Comparison of ENCODE assay signal across 18 mouse cellular contexts in genomic region chr4:137448641-137449040, GRCm38 (mm10). TPM values are rescaled to one million over a fixed set of nuclear protein-coding genes. Genes with fewer than 3 reads are reported as not detected.
DNase-seq lines count a peak whose midpoint lies in the region; ATAC-seq and TF ChIP-seq lines count a peak whose summit lies in the region.
"Had no signal": no experiment of that assay in that cellular context is flagged by ENCODE, and none has a peak within 500 bp of the region (broad histone marks: within the 10 kb centered on the region; RNA-seq: fewer than 3 reads in every experiment).

No protein-coding gene starts in this region.

- DNase-seq in heart, embryonic 10.5 days (ENCODE audit: low spot score) = no peak
- DNase-seq in heart, adult 8-10 months (ENCODE audit: low spot score) = no peak
- DNase-seq in limb, embryonic 10.5 days (ENCODE audit: low spot score) = no peak
- no peak for DNase-seq in CH12.LX (ENCODE audit: extremely low read depth)
- DNase-seq in frontal cortex, postnatal 36 days (ENCODE audit: low spot score in 2 of 2) = no peak
- no peak for DNase-seq in left cerebral cortex, adult 11 months (ENCODE audit: low spot score)
- DNase-seq: cerebellum, adult 11-12 months; gastrocnemius, postnatal 25 days; right cerebral cortex, postnatal 25 days; thymus, postnatal 36 days had no signal

- in situ Hi-C loops in CH12.LX (cut with MboI; ENCODE audit: low pct_ligation_motif_present, low pct_unique_long_range_greater_than_20kb, low sequenced_read_pairs) = loop anchor here (5.0 to 25.0 kb wide), 2 partner anchors 99 to 361 kb away; no protein-coding TSS in a partner anchor

- no peak for ATAC-seq in limb, embryonic 13.5 days (ENCODE audit: low FRiP score, low read depth)
- ATAC-seq in intestine, embryonic 15.5 days = peak; percentile 33; the same call in 1 of the 2 replicates
- ATAC-seq: CD4-positive, CD25-positive, alpha-beta regulatory T cell, adult 4 months had no signal

- no peak for TF ChIP-seq POLR2A in CH12.LX (IDR thresholded peaks at IDR 0.05; ENCODE audit: low read depth, low read length)

- no peaks in the 10 kb centered on the region for H3K9me3 ChIP-seq in heart, embryonic 10.5 days
- no peaks in the 10 kb centered on the region for H3K9me3 ChIP-seq in limb, embryonic 13.5 days
- H3K9me3 ChIP-seq in limb, embryonic 10.5 days (replicated peaks) = no peaks in the 10 kb centered on the region
- H3K9me3 ChIP-seq in CH12.LX (replicated peaks; ENCODE audit: low read length) = no peaks in the 10 kb centered on the region
- no peaks in the 10 kb centered on the region for H3K9me3 ChIP-seq in intestine, embryonic 15.5 days
- H3K9me3 ChIP-seq: midbrain, embryonic 12.5 days had no signal

- no peak for TF ChIP-seq CTCF in CH12.LX (conservative IDR thresholded peaks at IDR 0.05 in 1 of 2, IDR thresholded peaks at IDR 0.05 in 1 of 2; ENCODE audit: low read depth in 2 of 2, low read length in 2 of 2)

- H3K9ac ChIP-seq in limb, embryonic 13.5 days = peak overlapping the region; percentile 43; the same call in 1 of the 2 replicates
- no peak overlapping the region for H3K9ac ChIP-seq in CH12.LX (ENCODE audit: insufficient read depth, low read depth)
- no peak overlapping the region for H3K9ac ChIP-seq in intestine, embryonic 15.5 days
- H3K9ac ChIP-seq: midbrain, embryonic 12.5 days had no signal

- no peak overlapping the region for H3K4me2 ChIP-seq in limb, embryonic 13.5 days (replicated peaks)
- H3K4me2 ChIP-seq in CH12.LX (ENCODE audit: insufficient read depth, low read depth, poor library complexity, severe bottlenecking) = 0 out of 2 replicates have a peak overlapping the region, but pooled peaks have one; percentile 13
- H3K4me2 ChIP-seq in intestine, embryonic 15.5 days (replicated peaks) = no peak overlapping the region
- H3K4me2 ChIP-seq: midbrain, embryonic 12.5 days had no signal

- H3K4me3 ChIP-seq in heart, embryonic 10.5 days = no peak overlapping the region
- no peak overlapping the region for H3K4me3 ChIP-seq in limb, embryonic 13.5 days
- H3K4me3 ChIP-seq in limb, embryonic 10.5 days = no peak overlapping the region
- no peak overlapping the region for H3K4me3 ChIP-seq in CH12.LX (replicated peaks in 1 of 3; ENCODE audit: low read depth in 2 of 3, low read length in 2 of 3, poor library complexity in 1 of 3)
- no peak overlapping the region for H3K4me3 ChIP-seq in intestine, embryonic 15.5 days (replicated peaks)
- H3K4me3 ChIP-seq: midbrain, embryonic 12.5 days had no signal

- H3K27me3 ChIP-seq in heart, embryonic 10.5 days (ENCODE audit: insufficient read depth, poor library complexity, severe bottlenecking) = no peaks in the 10 kb centered on the region
- H3K27me3 ChIP-seq in limb, embryonic 13.5 days = no peaks in the 10 kb centered on the region
- H3K27me3 ChIP-seq in limb, embryonic 10.5 days (ENCODE audit: low read depth, poor library complexity, severe bottlenecking) = no peaks in the 10 kb centered on the region
- no peaks in the 10 kb centered on the region for H3K27me3 ChIP-seq in CH12.LX (replicated peaks)
- no peaks in the 10 kb centered on the region for H3K27me3 ChIP-seq in intestine, embryonic 15.5 days (replicated peaks)
- H3K27me3 ChIP-seq: midbrain, embryonic 12.5 days had no signal

- peaks cover 41% of the 10 kb centered on the region for H3K4me1 ChIP-seq in heart, embryonic 10.5 days
- H3K4me1 ChIP-seq in limb, embryonic 13.5 days = peaks cover 15% of the 10 kb centered on the region
- 0 out of 2 replicates have a peak, but pooled peaks cover 9% of the 10 kb centered on the region for H3K4me1 ChIP-seq in limb, embryonic 10.5 days
- H3K4me1 ChIP-seq in CH12.LX (ENCODE audit: control insufficient read depth in 1 of 2, insufficient read depth in 2 of 2) = peaks cover 26 to 53% of the 10 kb centered on the region in 2 experiments
- peaks cover 15% of the 10 kb centered on the region for H3K4me1 ChIP-seq in intestine, embryonic 15.5 days (replicated peaks)

- H3K27ac ChIP-seq in heart, embryonic 10.5 days = peak overlapping the region; percentile 59
- H3K27ac ChIP-seq in limb, embryonic 13.5 days = no peak overlapping the region; the same call in 1 of the 2 replicates
- no peak overlapping the region for H3K27ac ChIP-seq in limb, embryonic 10.5 days
- no peak overlapping the region for H3K27ac ChIP-seq in CH12.LX (ENCODE audit: insufficient read depth, low read depth)
- H3K27ac ChIP-seq in intestine, embryonic 15.5 days = no peak overlapping the region
- H3K27ac ChIP-seq: midbrain, embryonic 12.5 days had no signal

- no peaks in the 10 kb centered on the region for H3K79me2 ChIP-seq in CH12.LX (replicated peaks; ENCODE audit: control insufficient read depth, extremely low read depth, insufficient read depth, poor library complexity, severe bottlenecking)

- H3K36me3 ChIP-seq in heart, embryonic 10.5 days = no peaks in the 10 kb centered on the region
- H3K36me3 ChIP-seq in limb, embryonic 13.5 days = no peaks in the 10 kb centered on the region
- H3K36me3 ChIP-seq in limb, embryonic 10.5 days = no peaks in the 10 kb centered on the region
- H3K36me3 ChIP-seq in CH12.LX (replicated peaks in 1 of 2; ENCODE audit: control insufficient read depth in 1 of 2, insufficient read depth in 1 of 2, low read length in 1 of 2) = no peaks in the 10 kb centered on the region
- H3K36me3 ChIP-seq in intestine, embryonic 15.5 days = no peaks in the 10 kb centered on the region
- H3K36me3 ChIP-seq: midbrain, embryonic 12.5 days had no signal

- dilution Hi-C loops in CH12.LX (cut with MboI; ENCODE audit: extremely low pct_ligation_motif_present, extremely low pct_unique_long_range_greater_than_20kb, low sequenced_read_pairs) = no loop called here

- TF ChIP-seq EP300 in CH12.LX (IDR thresholded peaks at IDR 0.05; ENCODE audit: low read length) = no peak

- no peak for TF ChIP-seq RAD21 in CH12.LX (IDR thresholded peaks at IDR 0.05; ENCODE audit: low read depth, low read length)

- WGBS in heart, embryonic 10.5 days = 33% methylated on average over 2 of the region's 2 CpGs
- 48% methylated on average over 2 of the region's 2 CpGs for WGBS in limb, embryonic 13.5 days
- 60% methylated on average over 2 of the region's 2 CpGs for WGBS in limb, embryonic 10.5 days
- WGBS in intestine, embryonic 15.5 days = 33% methylated on average over 2 of the region's 2 CpGs

TF ChIP-seq in CH12.LX, 34 proteins besides CTCF, POLR2A, EP300 and RAD21:
- TF ChIP-seq E2F4 (IDR thresholded peaks at IDR 0.05; ENCODE audit: insufficient replicate concordance, low read depth, low read length) (no peak), IRF4 (IDR thresholded peaks at IDR 0.05; ENCODE audit: low read depth, low read length) (no peak), MYC (IDR thresholded peaks at IDR 0.05; ENCODE audit: low read depth, low read length) (no peak), TBP (conservative IDR thresholded peaks at IDR 0.05; ENCODE audit: low read depth, low read length) (no peak)

RNA-seq across cellular contexts. Expression of gene 1700013G24Rik, which starts 4.4 kb away (rescaled TPM):
- polyA plus RNA-seq in heart, embryonic 10.5 days (2016; fragmentation: Nextera tagmentation; extraction: Ambion mirVana) = not detected in 2 replicates
- total RNA-seq in heart, adult 8-10 months (2022) = not detected
- 0.18 TPM in 1 of 2 replicates, not detected in the other for polyA plus RNA-seq in limb, embryonic 13.5 days (2015; fragmentation: Nextera tagmentation; extraction: Ambion mirVana)
- polyA plus RNA-seq in limb, embryonic 10.5 days (2016; fragmentation: Nextera tagmentation; extraction: Ambion mirVana) = not detected in 2 replicates
- total RNA-seq in CH12.LX (2012; rRNA removed) (not detected in 2 replicates), CH12.LX (2014; rRNA removed) (not detected in 2 replicates)
- not detected in 2 replicates for polyA plus RNA-seq in CH12.LX (2012; ENCODE audit: insufficient read length, low read depth)
- not detected in 2 replicates for polyA plus RNA-seq in intestine, embryonic 15.5 days (2015; fragmentation: Nextera tagmentation; extraction: Ambion mirVana)
- total RNA-seq: adrenal gland, postnatal 36 days; gastrocnemius, postnatal 25 days; left cerebral cortex, postnatal 10 days had no signal
- polyA plus RNA-seq: CD4-positive, CD25-positive, alpha-beta regulatory T cell, adult 4 months; forebrain, embryonic 11.5 days; lung, postnatal 0 days; midbrain, embryonic 12.5 days had no signal

RNA-seq across cellular contexts. Expression of gene Cela3b, which starts 18.3 kb away (rescaled TPM):
- polyA plus RNA-seq in heart, embryonic 10.5 days (2016; fragmentation: Nextera tagmentation; extraction: Ambion mirVana) = not detected in 2 replicates
- total RNA-seq in heart, adult 8-10 months (2022) = not detected
- 0.15 TPM in 1 of 2 replicates, not detected in the other for polyA plus RNA-seq in limb, embryonic 13.5 days (2015; fragmentation: Nextera tagmentation; extraction: Ambion mirVana)
- not detected in 2 replicates for polyA plus RNA-seq in limb, embryonic 10.5 days (2016; fragmentation: Nextera tagmentation; extraction: Ambion mirVana)
- total RNA-seq in CH12.LX (2012; rRNA removed) (not detected in 2 replicates), CH12.LX (2014; rRNA removed) (not detected in 2 replicates)
- not detected in 2 replicates for polyA plus RNA-seq in CH12.LX (2012; ENCODE audit: insufficient read length, low read depth)
- 74.8 and 281 TPM in 2 replicates for polyA plus RNA-seq in intestine, embryonic 15.5 days (2015; fragmentation: Nextera tagmentation; extraction: Ambion mirVana)
- total RNA-seq: adrenal gland, postnatal 36 days; gastrocnemius, postnatal 25 days; left cerebral cortex, postnatal 10 days had no signal
- polyA plus RNA-seq: CD4-positive, CD25-positive, alpha-beta regulatory T cell, adult 4 months; forebrain, embryonic 11.5 days; lung, postnatal 0 days; midbrain, embryonic 12.5 days had no signal

RNA-seq across cellular contexts. Expression of gene Hspg2, which starts 19.9 kb away (rescaled TPM):
- 52.0 and 58.9 TPM in 2 replicates for polyA plus RNA-seq in heart, embryonic 10.5 days (2016; fragmentation: Nextera tagmentation; extraction: Ambion mirVana)
- 100 to 1,000 TPM; 124 to 205 (median 189) TPM for total RNA-seq in heart, adult 8-10 months (2022)
- 29.4 and 29.6 TPM in 2 replicates for polyA plus RNA-seq in limb, embryonic 13.5 days (2015; fragmentation: Nextera tagmentation; extraction: Ambion mirVana)
- 20.8 and 23.3 TPM in 2 replicates for polyA plus RNA-seq in limb, embryonic 10.5 days (2016; fragmentation: Nextera tagmentation; extraction: Ambion mirVana)
- total RNA-seq in CH12.LX (2012; rRNA removed) = 3.1 and 5.5 TPM in 2 replicates
- 0.82 and 1.3 TPM in 2 replicates for total RNA-seq in CH12.LX (2014; rRNA removed)
- polyA plus RNA-seq in CH12.LX (2012; ENCODE audit: insufficient read length, low read depth) = 10.7 and 14.0 TPM in 2 replicates
- 20.9 and 23.0 TPM in 2 replicates for polyA plus RNA-seq in intestine, embryonic 15.5 days (2015; fragmentation: Nextera tagmentation; extraction: Ambion mirVana)
- polyA plus RNA-seq: CD4-positive, CD25-positive, alpha-beta regulatory T cell, adult 4 months had no signal

RNA-seq across cellular contexts. Expression of gene Cela3a, which starts 39.0 kb away (rescaled TPM):
- polyA plus RNA-seq in heart, embryonic 10.5 days (2016; fragmentation: Nextera tagmentation; extraction: Ambion mirVana) = not detected in 2 replicates
- total RNA-seq in heart, adult 8-10 months (2022) = not detected
- not detected in 2 replicates for polyA plus RNA-seq in limb, embryonic 13.5 days (2015; fragmentation: Nextera tagmentation; extraction: Ambion mirVana)
- polyA plus RNA-seq in limb, embryonic 10.5 days (2016; fragmentation: Nextera tagmentation; extraction: Ambion mirVana) = not detected in 2 replicates
- total RNA-seq in CH12.LX (2012; rRNA removed) (not detected in 2 replicates), CH12.LX (2014; rRNA removed) (not detected in 2 replicates)
- polyA plus RNA-seq in CH12.LX (2012; ENCODE audit: insufficient read length, low read depth) = not detected in 2 replicates
- not detected in 2 replicates for polyA plus RNA-seq in intestine, embryonic 15.5 days (2015; fragmentation: Nextera tagmentation; extraction: Ambion mirVana)
- total RNA-seq: adrenal gland, postnatal 36 days; gastrocnemius, postnatal 25 days; left cerebral cortex, postnatal 10 days had no signal
- polyA plus RNA-seq: CD4-positive, CD25-positive, alpha-beta regulatory T cell, adult 4 months; forebrain, embryonic 11.5 days; lung, postnatal 0 days; midbrain, embryonic 12.5 days had no signal

Comparison
In these comparisons a context has a peak if more than half of its experiments do, and no peak if none do; other contexts are left out.
1. RNA of gene Cela3b, which starts 18.3 kb away (polyA plus RNA-seq): 74.8 to 281 TPM in intestine, embryonic 15.5 days; 0.15 TPM in limb, embryonic 13.5 days, not detected in heart, embryonic 10.5 days, not detected in limb, embryonic 10.5 days and not detected in CH12.LX; every median in the first group is over 10 times any median in the second.